Mouse (Mus musculus): ENCODE measurements at regions not wholly inside any gene's neighbourhood (a gene's known extent, or its start where the extent isn't known, plus 50 kb on each side); places are given as distances from the start of the nearest gene placed in this dataset.

DNA sequence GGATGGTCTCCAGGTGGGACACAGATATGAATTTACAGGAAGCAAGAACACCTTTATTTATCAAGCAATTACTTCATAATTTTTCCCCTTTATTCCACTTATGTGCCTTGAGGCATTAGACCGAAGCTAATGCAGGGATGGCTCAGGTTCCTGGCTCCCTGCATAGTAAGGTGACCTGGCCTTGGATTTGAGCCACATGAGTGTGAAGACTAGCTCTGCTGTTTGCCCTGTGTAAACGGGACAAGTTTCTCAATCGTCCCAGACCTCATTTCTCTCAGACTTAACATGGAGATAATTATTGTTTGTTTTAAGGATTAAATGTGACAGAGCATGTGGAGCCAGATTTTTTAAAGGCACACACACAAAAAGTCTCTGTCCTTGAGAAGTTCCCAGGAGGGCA is 132.2 kb upstream of the Tmpo start:
- no peak for DNase-seq

DNA sequence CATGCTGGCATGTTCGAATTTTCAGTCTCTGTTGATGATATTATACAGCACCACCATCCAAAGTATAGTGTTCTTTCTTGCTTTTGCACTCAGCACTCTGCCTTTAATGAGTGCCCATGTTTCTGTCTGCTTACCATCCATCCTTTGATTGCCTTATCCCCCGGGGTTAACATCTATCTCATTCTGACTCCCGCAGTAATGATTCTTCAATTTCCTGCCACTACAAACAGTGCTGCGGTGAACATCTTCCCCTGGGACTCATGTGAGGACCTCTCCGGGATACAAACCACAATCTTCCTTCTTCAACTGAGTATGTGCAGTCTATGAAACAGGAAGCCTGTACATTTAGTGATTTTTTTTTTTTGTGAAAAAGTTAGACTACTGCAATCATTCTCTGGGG is 131.8 kb upstream of the Tmpo start:
- DNase-seq: no peak

DNA sequence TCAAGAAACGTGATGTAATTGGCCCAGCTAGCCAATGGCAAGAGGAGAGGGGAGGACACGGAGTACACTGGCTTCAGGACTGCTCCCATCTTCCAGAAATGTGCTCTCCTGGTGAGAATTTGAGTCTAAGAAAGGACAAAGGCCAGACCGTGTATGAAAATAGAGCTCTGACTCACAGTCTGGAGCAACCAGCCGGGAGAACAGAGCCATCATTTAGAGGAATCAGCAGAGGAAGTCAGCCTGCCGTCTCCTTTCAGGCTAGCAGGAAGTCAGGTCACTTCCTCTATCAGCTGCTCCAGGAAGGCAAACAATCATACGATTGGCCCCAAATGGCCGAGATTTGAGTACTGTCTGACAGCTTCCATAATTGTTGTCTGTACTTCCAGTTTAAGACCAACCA is 119.0 kb upstream of the Tmpo start:
- no peak for DNase-seq

DNA sequence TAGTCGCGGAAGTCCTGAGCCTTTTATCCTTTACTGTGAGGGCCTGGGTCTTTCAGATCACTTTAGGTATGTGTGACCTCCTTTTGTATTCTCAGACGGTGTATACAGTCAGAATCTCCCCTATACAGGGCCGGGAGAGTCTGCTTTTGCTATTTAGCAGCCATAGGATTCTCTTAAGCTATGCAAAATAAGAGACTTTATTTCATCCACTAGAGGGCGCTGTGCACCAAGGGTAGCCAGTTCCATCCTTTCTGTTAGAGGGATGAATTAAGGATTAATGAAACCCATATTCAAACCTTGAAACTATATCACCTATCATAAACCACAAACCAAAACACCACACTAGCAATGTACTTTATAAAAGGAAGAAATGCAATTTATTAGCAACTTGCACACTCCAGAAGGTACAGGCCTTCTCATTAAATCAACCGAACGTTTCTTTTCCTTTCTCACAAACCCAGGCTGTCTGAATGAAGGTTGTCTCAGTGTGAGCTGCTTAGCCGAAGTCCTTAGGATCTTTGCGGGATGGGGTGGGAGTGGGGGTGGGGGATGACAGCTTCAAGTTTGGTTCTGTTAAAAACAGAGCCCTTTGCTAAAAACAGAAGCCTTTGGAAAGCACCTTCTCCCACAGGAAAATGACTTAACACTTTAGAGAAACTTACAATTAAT is 116.8 kb upstream of the Tmpo start:
- no peak for DNase-seq

DNA sequence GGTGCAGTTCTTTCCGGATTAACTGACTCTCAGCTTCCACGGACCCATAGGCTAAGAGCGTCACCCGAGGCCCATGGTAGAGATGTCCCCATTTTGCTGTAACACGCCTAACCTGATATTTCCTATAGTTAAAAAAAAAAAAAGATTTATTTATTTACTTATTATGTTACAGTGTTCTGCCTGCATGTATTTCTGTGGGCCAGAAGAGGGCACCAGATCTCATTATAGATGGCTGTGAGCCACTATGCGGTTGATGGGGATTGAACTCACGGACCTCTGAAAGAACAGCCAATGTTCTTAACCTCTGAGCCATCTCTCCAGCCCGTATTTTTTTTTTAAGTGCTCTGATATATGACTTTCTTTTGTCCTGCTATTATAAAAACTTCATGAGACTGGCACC is 114.2 kb upstream of the Tmpo start:
- no peak for DNase-seq

GRCm38 (mm10) chr10:91293226-91293625 is 112.1 kb upstream of the Tmpo start:
- no peak for DNase-seq

DNA sequence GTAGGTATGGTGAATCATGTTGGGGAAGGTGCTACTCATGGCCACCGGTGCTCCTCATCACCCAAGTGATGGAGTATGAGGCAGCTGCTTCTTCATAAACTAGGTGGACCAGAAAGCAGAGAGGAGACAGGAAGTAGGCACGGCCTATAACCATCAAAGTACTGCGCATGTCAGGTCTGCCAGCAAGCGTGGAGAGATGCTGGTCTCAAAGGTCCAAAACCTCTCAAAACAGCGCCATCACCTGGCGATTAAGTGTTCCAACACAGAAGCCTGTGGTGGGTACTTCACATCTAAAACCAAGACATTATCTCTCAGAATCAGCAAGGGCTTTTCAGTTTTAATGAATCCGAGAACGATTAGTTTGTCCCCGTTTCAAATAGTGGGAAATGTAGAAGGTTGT is 103.1 kb upstream of the Tmpo start:
- no peak for DNase-seq

DNA sequence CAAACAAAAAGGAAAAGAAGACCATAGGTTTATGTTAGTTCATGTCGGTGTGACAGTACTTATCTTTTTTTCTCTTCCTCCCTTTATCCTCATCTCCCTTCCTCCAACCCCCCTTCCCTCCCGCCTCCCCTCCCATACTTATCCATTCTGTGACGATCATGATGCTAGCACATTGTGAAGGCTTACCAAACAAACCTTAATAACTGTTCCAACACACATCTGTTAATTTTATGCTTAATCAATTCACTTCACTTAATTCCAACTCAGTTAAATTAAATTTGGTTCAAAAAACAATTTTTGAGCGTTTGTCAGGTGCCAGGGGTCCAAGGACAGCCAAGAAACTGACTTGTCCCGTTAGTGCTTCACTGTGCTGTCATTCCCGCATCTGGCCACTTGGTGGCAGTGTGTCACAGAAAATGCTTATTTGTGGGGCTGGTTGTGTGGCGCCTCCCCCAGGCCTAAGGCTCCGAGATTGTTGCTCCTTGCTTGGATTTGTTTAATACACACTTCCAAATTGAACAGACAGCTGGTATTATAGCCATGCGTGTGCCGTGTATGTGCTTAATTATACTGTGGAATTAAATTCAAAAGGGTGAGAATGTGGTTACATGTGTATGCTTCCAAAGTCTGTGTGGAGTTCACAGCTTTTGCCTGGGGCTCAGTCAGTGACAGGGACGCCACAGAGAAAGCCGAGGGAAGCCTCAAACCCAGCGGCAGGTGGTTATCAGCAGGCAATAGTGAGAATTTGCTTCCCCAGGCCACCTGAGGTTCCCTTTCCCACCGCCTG is 90.0 kb upstream of the Tmpo start:
- peak; percentile 55 for DNase-seq

DNA sequence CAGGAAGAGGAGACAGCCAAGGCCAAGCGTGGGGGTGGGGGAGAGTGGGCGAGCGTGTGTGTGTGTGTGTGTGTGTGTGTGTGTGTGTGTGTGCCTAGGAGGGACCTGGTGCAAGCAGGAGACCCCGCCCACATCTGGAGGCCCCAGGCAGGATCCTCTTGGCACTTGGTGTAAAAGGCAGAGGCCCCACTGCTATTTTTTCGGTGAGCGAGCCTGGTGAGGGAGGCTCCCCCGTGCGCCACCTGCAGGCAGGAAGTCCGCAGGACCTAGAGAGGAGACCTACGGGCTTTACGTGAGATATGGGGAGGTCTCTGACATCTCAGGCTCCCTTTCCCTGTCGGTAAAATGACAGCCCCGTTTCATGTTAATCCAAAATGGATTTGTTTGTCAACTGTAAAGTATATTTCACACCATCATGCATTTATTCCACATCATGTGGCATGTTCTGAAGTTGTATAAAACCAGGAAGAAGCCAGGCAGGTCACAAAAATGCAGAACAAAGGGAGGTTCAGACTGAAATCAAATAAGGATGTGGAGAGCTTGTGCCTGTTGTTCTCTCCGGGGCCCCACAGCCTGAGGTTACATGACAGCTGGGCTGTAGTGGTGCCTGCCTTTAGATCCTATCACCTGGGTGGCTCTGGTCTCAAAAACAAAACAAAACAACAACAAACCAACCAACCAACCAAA is 89.3 kb upstream of the Tmpo start:
- peak; percentile 36 for DNase-seq

DNA sequence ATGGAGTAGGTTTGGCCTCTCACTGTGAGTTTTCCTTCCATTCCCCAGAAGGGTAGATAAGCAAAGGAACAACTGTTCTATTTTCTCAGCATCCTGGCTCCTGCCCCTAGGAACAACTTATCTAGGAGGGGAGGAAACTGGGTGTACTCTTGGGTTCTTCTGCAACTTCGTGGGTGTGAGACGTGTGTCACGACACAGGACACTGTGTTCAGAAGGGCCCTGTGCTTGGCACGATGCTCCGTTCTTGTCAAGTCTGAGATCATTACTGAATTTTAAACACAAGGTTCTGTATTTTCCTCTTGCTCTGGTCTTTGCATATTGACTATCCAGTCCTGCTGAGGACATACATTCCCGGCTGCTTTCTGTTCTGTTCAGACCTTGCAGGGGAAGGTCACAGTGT is 86.8 kb upstream of the Tmpo start:
- DNase-seq: no peak

DNA sequence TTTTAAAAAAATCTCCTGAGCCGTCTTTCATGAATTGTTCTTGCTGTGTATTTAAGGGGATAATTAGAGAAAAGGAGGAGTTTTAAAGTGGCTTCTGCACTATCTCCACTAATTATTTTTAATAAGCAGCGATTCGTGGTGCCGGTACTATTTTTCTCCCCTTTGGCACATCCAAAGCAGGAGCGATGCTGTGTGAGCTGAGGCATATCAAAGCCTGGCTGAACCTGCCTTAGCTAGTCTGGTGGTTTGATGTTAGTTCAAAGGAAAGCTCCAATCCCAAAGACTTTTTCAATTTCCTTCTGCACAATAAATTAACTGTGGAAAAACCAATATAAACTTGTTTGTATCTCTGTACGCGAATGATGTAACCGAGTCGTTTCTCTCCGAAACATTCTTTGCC is 79.3 kb upstream of the Tmpo start:
- no peak for DNase-seq

DNA sequence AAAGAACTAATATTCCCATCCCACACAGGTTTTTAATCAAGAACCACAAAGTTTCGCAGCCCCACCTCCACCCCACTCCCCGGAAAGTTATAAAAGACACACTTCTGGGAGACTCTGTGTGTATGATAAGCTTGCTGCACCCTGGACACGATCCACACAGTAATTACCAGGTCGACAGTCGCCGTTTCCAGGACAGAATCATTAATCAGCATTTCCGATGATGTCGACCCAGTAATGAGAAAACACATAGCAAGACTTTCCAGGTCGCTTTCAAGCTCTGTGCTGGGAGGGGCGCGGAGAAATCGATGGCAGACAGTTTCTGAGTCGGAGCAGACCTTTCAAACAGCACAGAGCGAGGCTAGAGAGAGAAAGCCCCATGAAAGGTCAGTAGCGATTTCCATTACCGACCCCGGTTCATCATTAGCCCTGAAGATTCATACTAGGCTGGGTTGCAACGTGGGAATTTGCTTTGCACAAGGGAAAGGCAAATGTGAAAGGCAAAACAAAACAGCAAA is 68.6 kb upstream of the Tmpo start:
- no peak for DNase-seq

DNA sequence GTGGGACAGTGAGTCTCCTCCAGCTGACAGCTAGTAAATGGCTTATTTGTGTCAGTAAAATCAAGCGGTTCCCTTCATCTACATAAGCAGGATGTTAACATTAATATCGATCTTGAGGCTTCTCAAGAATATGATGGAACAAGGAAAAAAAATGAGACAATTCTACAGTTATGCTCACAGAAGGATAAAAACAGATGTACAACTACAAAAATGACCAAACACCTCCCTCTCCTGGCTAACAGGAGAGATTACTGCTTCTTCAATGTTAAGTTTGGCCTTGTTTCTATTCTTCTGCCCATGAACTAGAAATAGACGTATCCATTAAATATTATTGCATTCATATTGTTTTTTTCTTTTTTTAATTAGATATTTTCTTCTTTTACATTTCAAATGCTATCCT is 63.2 kb upstream of the Tmpo start:
- no peak for DNase-seq

DNA sequence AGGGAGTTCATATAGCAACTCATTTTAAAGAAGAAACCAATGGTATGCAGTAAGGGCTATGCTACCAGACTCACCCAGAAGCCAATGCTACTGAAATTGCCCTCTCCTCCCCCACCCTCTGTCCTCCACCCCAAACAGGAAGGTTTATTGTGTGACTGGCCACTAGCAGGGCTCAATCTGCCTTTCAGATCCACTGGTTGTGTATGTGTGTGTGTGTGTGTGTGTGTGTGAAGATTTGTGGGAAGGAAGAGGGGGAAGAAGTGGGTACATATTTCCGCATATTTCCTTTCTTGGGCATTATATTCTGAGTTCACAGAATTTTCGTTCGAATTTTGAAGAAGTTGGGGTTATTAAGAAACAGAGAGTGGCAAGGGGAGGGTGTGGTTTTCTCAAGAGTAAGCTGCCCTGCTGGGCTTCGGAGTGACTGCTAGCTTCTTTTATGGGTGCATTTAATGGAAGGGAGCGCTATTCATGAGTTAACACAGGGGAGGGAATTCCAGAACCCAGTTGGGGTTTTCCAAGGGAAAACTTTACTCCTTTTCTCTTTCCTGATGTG is 61.5 kb upstream of the Tmpo start:
- no peak for DNase-seq

GRCm38 (mm10) chr10:91241611-91242005 is 60.5 kb upstream of the Tmpo start:
- DNase-seq: peak; percentile 73

DNA sequence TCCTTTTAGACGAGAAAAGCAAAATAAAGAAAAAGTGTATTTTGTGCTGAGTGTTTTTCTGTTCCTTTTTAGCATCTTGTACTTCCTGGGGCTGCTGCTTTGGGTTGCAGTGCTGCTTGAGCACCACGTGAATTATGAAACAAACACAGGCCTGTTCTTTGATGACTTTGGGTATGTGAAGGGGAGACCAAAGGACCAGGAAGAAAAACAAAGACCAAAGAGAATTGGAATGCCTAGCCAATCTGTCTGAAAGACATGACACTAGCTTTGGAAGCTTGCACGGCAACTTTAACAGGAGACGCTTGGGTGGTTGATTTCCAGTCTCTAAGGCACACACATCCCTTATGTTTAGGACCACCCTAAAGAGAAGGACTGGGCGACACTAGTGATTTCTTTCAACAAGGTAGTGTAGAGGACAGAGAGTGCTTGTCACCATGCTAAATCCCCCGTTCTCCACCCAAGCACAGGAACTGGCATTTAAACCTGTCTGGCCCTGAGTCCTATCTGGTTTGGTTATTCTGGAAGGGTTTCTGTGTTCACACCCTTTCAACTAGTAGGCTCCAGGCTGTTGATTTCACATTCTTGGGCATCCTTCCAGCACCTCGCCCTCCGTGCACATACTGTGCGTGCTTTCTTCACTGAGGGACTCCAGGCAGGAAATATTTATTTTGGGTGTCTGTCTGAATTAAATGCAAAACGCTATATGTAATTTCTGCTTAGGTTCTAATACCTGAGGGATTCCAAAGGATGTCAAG is 59.9 kb upstream of the Tmpo start:
- peak; percentile 69 for DNase-seq

DNA sequence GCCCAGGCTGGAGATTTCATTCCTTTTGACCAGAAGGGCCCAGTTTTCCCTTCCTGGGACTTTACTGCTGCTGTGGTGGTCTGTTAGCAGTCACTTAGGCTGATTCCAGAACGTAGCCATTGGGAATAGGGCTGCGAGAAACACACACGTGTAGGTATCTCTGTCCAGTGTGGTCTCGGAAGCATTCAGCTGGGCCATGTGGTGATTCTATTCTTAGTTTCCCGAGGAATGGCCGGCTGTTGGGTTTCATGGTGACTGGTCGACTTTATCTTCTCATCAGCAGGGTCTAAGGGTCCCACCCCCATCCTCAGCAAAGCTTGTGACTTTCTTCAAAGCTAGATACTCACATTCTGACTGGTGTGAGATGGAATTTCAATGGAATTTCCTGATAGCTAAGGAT is 59.2 kb upstream of the Tmpo start:
- no peak for DNase-seq

DNA sequence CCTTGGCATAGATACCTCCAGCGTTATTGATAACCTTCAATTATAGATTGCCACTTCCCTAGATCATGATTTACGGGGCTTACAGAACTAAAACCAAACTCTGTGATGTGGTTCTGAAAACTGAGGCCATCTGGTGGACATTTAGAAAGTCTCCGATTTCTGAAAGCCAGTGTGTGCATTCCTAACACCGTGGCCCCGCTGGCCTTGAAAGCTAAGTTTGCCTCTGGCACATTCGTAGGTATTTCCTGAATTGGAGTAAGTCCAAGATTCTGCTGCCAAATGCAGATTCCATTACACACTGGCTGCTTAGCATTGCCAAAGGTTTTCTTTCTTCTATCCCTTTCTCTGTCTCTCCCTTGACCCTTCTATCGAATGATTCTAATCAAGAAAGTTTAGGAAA is 55.7 kb upstream of the Tmpo start:
- DNase-seq: peak; percentile 24

GRCm38 (mm10) chr10:91234709-91235108 is 53.6 kb upstream of the Tmpo start:
- DNase-seq: no peak

Measured in gastrocnemius, postnatal 25 days (tissue).